ENCODE assay signal across 11 mouse cellular contexts in the genomic region with DNA sequence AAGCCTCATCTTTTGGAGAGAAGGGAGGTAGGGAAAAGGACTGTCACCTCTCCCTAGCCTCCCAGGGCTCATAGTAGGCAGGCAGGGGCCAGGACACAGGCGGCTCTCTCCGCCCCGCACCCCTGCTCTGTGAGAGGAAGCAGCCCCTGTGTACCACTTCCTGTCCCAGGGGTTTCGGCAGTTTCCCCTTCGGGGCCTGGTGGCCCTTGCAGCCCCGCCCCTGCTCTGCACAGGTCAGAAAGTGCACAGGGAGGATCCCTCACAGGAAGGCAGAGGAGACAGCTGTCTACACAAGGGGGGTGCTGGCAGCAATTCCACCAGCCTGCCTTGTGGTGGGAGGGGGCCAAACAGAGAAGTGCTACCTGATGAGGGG. TPM values are rescaled to one million over a fixed set of nuclear protein-coding genes. Genes with fewer than 3 reads are reported as not detected.
DNase-seq lines count a peak whose midpoint lies in the region; ATAC-seq and TF ChIP-seq lines count a peak whose summit lies in the region.
"Had no signal": no experiment of that assay in that cellular context is flagged by ENCODE, and none has a peak within 500 bp of the region (broad histone marks: within the 10 kb centered on the region; RNA-seq: fewer than 3 reads in every experiment).

No protein-coding gene starts in this region.

- TF ChIP-seq CTCF in kidney, adult 2 months (conservative IDR thresholded peaks at IDR 0.05; ENCODE audit: insufficient read depth, insufficient read length, low read depth, low read length): no peak
- no peak for TF ChIP-seq CTCF in intestine, postnatal 0 days (IDR thresholded peaks at IDR 0.05; ENCODE audit: low read depth)

- H3K27ac ChIP-seq in kidney, adult 2 months (ENCODE audit: insufficient read depth, low read depth, low read length): no peak overlapping the region
- H3K27ac ChIP-seq in intestine, postnatal 0 days (ENCODE audit: low read depth, low read length): peak overlapping the region; percentile 35; the same call in 1 of the 2 replicates
- H3K27ac ChIP-seq in neural tube, embryonic 15.5 days (replicated peaks): no peak overlapping the region
- H3K27ac ChIP-seq: limb, embryonic 13.5 days; stomach, embryonic 15.5 days had no signal

- DNase-seq in kidney, adult 2 months: peak; percentile 40
- DNase-seq in kidney, adult 8-10 months: no peak
- DNase-seq in lung, postnatal 36 days: peak; percentile 67
- peak; percentile 85 to 94 for DNase-seq in thymus, postnatal 36 days
- no peak for DNase-seq in adrenal gland, postnatal 25 days
- no peak for DNase-seq in left cerebral cortex, adult 8-10 months (ENCODE audit: low spot score in 2 of 2)

- no peak overlapping the region for H3K4me3 ChIP-seq in kidney, adult 2 months (ENCODE audit: insufficient read depth, low read depth, low read length)
- no peak overlapping the region for H3K4me3 ChIP-seq in intestine, postnatal 0 days (ENCODE audit: low read depth, low read length)
- H3K4me3 ChIP-seq in neural tube, embryonic 15.5 days (replicated peaks): no peak overlapping the region
- H3K4me3 ChIP-seq: limb, embryonic 13.5 days; stomach, embryonic 15.5 days had no signal

- WGBS in kidney, adult 2 months: 31% methylated on average over 5 of the region's 6 CpGs
- WGBS in intestine, postnatal 0 days: 35% methylated on average over 6 of the region's 6 CpGs
- 26% methylated on average over 6 of the region's 6 CpGs for WGBS in neural tube, embryonic 15.5 days

- no peaks in the 10 kb centered on the region for H3K9me3 ChIP-seq in intestine, postnatal 0 days (ENCODE audit: control insufficient read depth)
- H3K9me3 ChIP-seq in neural tube, embryonic 15.5 days (replicated peaks): no peaks in the 10 kb centered on the region
- H3K9me3 ChIP-seq: limb, embryonic 13.5 days; stomach, embryonic 15.5 days had no signal

- H3K9ac ChIP-seq in intestine, postnatal 0 days (ENCODE audit: low read depth, low read length): no peak overlapping the region
- H3K9ac ChIP-seq in neural tube, embryonic 15.5 days (replicated peaks): no peak overlapping the region
- H3K9ac ChIP-seq: limb, embryonic 13.5 days; stomach, embryonic 15.5 days had no signal

- no peaks in the 10 kb centered on the region for H3K27me3 ChIP-seq in kidney, adult 2 months (replicated peaks; ENCODE audit: control insufficient read depth, insufficient read depth, low read length)
- H3K27me3 ChIP-seq in intestine, postnatal 0 days (replicated peaks; ENCODE audit: control insufficient read depth, insufficient read depth, low read length): no peaks in the 10 kb centered on the region
- no peaks in the 10 kb centered on the region for H3K27me3 ChIP-seq in neural tube, embryonic 15.5 days (replicated peaks)
- H3K27me3 ChIP-seq: limb, embryonic 13.5 days; stomach, embryonic 15.5 days had no signal

- H3K36me3 ChIP-seq in kidney, adult 2 months (ENCODE audit: control insufficient read depth, insufficient read depth, low read length): no peaks in the 10 kb centered on the region
- no peaks in the 10 kb centered on the region for H3K36me3 ChIP-seq in intestine, postnatal 0 days (ENCODE audit: control insufficient read depth, insufficient read depth)
- H3K36me3 ChIP-seq in neural tube, embryonic 15.5 days: no peaks in the 10 kb centered on the region
- H3K36me3 ChIP-seq: limb, embryonic 13.5 days; stomach, embryonic 15.5 days had no signal

- no peaks in the 10 kb centered on the region for H3K4me1 ChIP-seq in kidney, adult 2 months (ENCODE audit: control insufficient read depth, insufficient read depth, low read length)
- H3K4me1 ChIP-seq in intestine, postnatal 0 days (replicated peaks; ENCODE audit: control insufficient read depth, insufficient read depth, low read length): 0 out of 2 replicates have a peak, but pooled peaks cover 3% of the 10 kb centered on the region
- H3K4me1 ChIP-seq in neural tube, embryonic 15.5 days: no peaks in the 10 kb centered on the region

- no peak for TF ChIP-seq POLR2A in kidney, adult 2 months (IDR thresholded peaks at IDR 0.05; ENCODE audit: low read depth, low read length)

- ATAC-seq in intestine, postnatal 0 days: peak; percentile 42; the same call in 1 of the 2 replicates
- ATAC-seq in neural tube, embryonic 15.5 days (ENCODE audit: low FRiP score): no peak
- ATAC-seq: forebrain, embryonic 14.5 days had no signal

- H3K4me2 ChIP-seq in intestine, postnatal 0 days (replicated peaks; ENCODE audit: low read depth): 0 out of 2 replicates have a peak overlapping the region, but pooled peaks have one; percentile 13
- H3K4me2 ChIP-seq in neural tube, embryonic 15.5 days: no peak overlapping the region
- H3K4me2 ChIP-seq: limb, embryonic 13.5 days; stomach, embryonic 15.5 days had no signal

RNA-seq across cellular contexts. Expression of gene Elf4, which starts 29.4 kb away (rescaled TPM):
- polyA plus RNA-seq in kidney, adult 2 months (2012; rRNA removed): 3.6 and 5.3 TPM in 2 replicates
- polyA plus RNA-seq in intestine, postnatal 0 days (2015; fragmentation: Nextera tagmentation; extraction: Ambion mirVana): 10.6 and 11.1 TPM in 2 replicates
- total RNA-seq in adrenal gland, postnatal 25 days (2021): 25.6 and 27.2 TPM in 2 replicates
- total RNA-seq in left cerebral cortex, adult 8-10 months (2022): 1 to 10 TPM; 1.0 to 2.8 (median 1.7) TPM
- polyA plus RNA-seq in neural tube, embryonic 15.5 days (2015; fragmentation: Nextera tagmentation; extraction: Ambion mirVana): 0.74 and 2.5 TPM in 2 replicates

Comparison
In these comparisons a context has a peak if more than half of its experiments do, and no peak if none do; other contexts are left out.
1. DNase-seq: peak in kidney, adult 2 months (single experiment), lung, postnatal 36 days (single experiment) and thymus, postnatal 36 days (2 of 2); none in kidney, adult 8-10 months (0 of 2), adrenal gland, postnatal 25 days (single experiment) and left cerebral cortex, adult 8-10 months (0 of 2).